Mouse (Mus musculus): ENCODE measurements around the gene Tmem255a. TPM values are rescaled to one million over a fixed set of nuclear protein-coding genes. Genes with fewer than 3 reads are reported as not detected.

Tmem255a gene
- polyA plus RNA-seq, 1 experiment from 2014 or later, result 40.7 TPM

GRCm38 (mm10) chrX:38222757-38223156 lies 29.5 kb downstream of the Tmem255a start:
- 41% methylated on average over 2 of the region's 2 CpGs for WGBS
- no peak overlapping the region for H3K4me3 ChIP-seq (ENCODE audit: low read depth, low read length)
- H3K4me2 ChIP-seq (replicated peaks; ENCODE audit: low read depth, low read length), result no peak overlapping the region
- no peaks in the 10 kb centered on the region for H3K4me1 ChIP-seq (ENCODE audit: control insufficient read depth, insufficient read depth, low read length)
- H3K36me3 ChIP-seq (ENCODE audit: control insufficient read depth, insufficient read depth, low read length), result no peaks in the 10 kb centered on the region
- H3K27me3 ChIP-seq (ENCODE audit: control insufficient read depth, insufficient read depth, low read length), result no peaks in the 10 kb centered on the region
- H3K27ac ChIP-seq (ENCODE audit: low read length), result no peak overlapping the region
- H3K9me3 ChIP-seq (ENCODE audit: control insufficient read depth, low read depth, low read length), result no peaks in the 10 kb centered on the region
- H3K9ac ChIP-seq (replicated peaks; ENCODE audit: low read depth, low read length), result no peak overlapping the region
- ATAC-seq (ENCODE audit: insufficient number of reproducible peaks, insufficient read depth, low FRiP score, low read depth), result no peak

GRCm38 (mm10) chrX:38217676-38217991 lies 34.6 kb downstream of the Tmem255a start:
- Histone ChIP-seq H3K27ac (ENCODE audit: low read length) (no peak overlapping the region; the same call in 1 of the 2 replicates), H3K27me3 (ENCODE audit: control insufficient read depth, insufficient read depth, low read length) (no peaks in the 10 kb centered on the region), H3K9me3 (ENCODE audit: control insufficient read depth, low read depth, low read length) (no peaks in the 10 kb centered on the region), H3K4me1 (ENCODE audit: control insufficient read depth, insufficient read depth, low read length) (no peaks in the 10 kb centered on the region), H3K9ac (replicated peaks; ENCODE audit: low read depth, low read length) (no peak overlapping the region), H3K4me3 (ENCODE audit: low read depth, low read length) (no peak overlapping the region), H3K36me3 (ENCODE audit: control insufficient read depth, insufficient read depth, low read length) (no peaks in the 10 kb centered on the region), H3K4me2 (replicated peaks; ENCODE audit: low read depth, low read length) (no peak overlapping the region)
- no peak for ATAC-seq (ENCODE audit: insufficient number of reproducible peaks, insufficient read depth, low FRiP score, low read depth)
- WGBS, result 59% methylated on average over 2 of the region's 2 CpGs

GRCm38 (mm10) chrX:38216986-38217675 lies 35.1 kb downstream of the Tmem255a start:
- 67% methylated on average over 9 of the region's 9 CpGs for WGBS
- Histone ChIP-seq H3K4me2 (replicated peaks; ENCODE audit: low read depth, low read length) (no peak overlapping the region), H3K4me3 (ENCODE audit: low read depth, low read length) (no peak overlapping the region), H3K9ac (replicated peaks; ENCODE audit: low read depth, low read length) (no peak overlapping the region), H3K4me1 (ENCODE audit: control insufficient read depth, insufficient read depth, low read length) (no peaks in the 10 kb centered on the region), H3K27me3 (ENCODE audit: control insufficient read depth, insufficient read depth, low read length) (no peaks in the 10 kb centered on the region), H3K9me3 (ENCODE audit: control insufficient read depth, low read depth, low read length) (no peaks in the 10 kb centered on the region), H3K27ac (ENCODE audit: low read length) (no peak overlapping the region; the same call in 1 of the 2 replicates), H3K36me3 (ENCODE audit: control insufficient read depth, insufficient read depth, low read length) (no peaks in the 10 kb centered on the region)
- no peak for ATAC-seq (ENCODE audit: insufficient number of reproducible peaks, insufficient read depth, low FRiP score, low read depth)

GRCm38 (mm10) chrX:38207392-38207791 lies 44.8 kb downstream of the Tmem255a start:
- no peaks in the 10 kb centered on the region for H3K36me3 ChIP-seq (ENCODE audit: control insufficient read depth, insufficient read depth, low read length)
- H3K4me2 ChIP-seq (replicated peaks; ENCODE audit: low read depth, low read length), result no peak overlapping the region
- no peaks in the 10 kb centered on the region for H3K9me3 ChIP-seq (ENCODE audit: control insufficient read depth, low read depth, low read length)
- H3K27me3 ChIP-seq (ENCODE audit: control insufficient read depth, insufficient read depth, low read length), result no peaks in the 10 kb centered on the region
- ATAC-seq (ENCODE audit: insufficient number of reproducible peaks, insufficient read depth, low FRiP score, low read depth), result no peak
- WGBS, result 76% methylated on average over 1 of the region's 1 CpGs
- H3K27ac ChIP-seq (ENCODE audit: low read length), result no peak overlapping the region
- no peak overlapping the region for H3K4me3 ChIP-seq (ENCODE audit: low read depth, low read length)
- no peak overlapping the region for H3K9ac ChIP-seq (replicated peaks; ENCODE audit: low read depth, low read length)
- H3K4me1 ChIP-seq (ENCODE audit: control insufficient read depth, insufficient read depth, low read length), result no peaks in the 10 kb centered on the region

- Histone ChIP-seq H3K4me2 (replicated peaks; ENCODE audit: low read depth, low read length) (no peak overlapping the region), H3K27ac (ENCODE audit: low read length) (no peak overlapping the region), H3K9me3 (ENCODE audit: control insufficient read depth, low read depth, low read length) (no peaks in the 10 kb centered on the region), H3K27me3 (ENCODE audit: control insufficient read depth, insufficient read depth, low read length) (no peaks in the 10 kb centered on the region), H3K36me3 (ENCODE audit: control insufficient read depth, insufficient read depth, low read length) (no peaks in the 10 kb centered on the region), H3K4me3 (ENCODE audit: low read depth, low read length) (no peak overlapping the region), H3K4me1 (ENCODE audit: control insufficient read depth, insufficient read depth, low read length) (no peaks in the 10 kb centered on the region), H3K9ac (replicated peaks; ENCODE audit: low read depth, low read length) (no peak overlapping the region)
- no peak for ATAC-seq (ENCODE audit: insufficient number of reproducible peaks, insufficient read depth, low FRiP score, low read depth)
- 64% methylated on average over 2 of the region's 2 CpGs for WGBS
Observed at GRCm38 (mm10) chrX:38201816-38202215, 50.4 kb downstream of the Tmem255a start.

GRCm38 (mm10) chrX:38190458-38190764 lies 61.8 kb downstream of the Tmem255a start:
- 17% methylated on average over 3 of the region's 3 CpGs for WGBS
- Histone ChIP-seq H3K9me3 (ENCODE audit: control insufficient read depth, low read depth, low read length) (no peaks in the 10 kb centered on the region), H3K27me3 (ENCODE audit: control insufficient read depth, insufficient read depth, low read length) (no peaks in the 10 kb centered on the region), H3K4me2 (replicated peaks; ENCODE audit: low read depth, low read length) (peak overlapping the region; percentile 49), H3K4me1 (ENCODE audit: control insufficient read depth, insufficient read depth, low read length) (0 out of 2 replicates have a peak, but pooled peaks cover 4% of the 10 kb centered on the region), H3K27ac (ENCODE audit: low read length) (no peak overlapping the region; the same call in 1 of the 2 replicates), H3K4me3 (ENCODE audit: low read depth, low read length) (peak overlapping the region; percentile 54), H3K9ac (replicated peaks; ENCODE audit: low read depth, low read length) (peak overlapping the region; percentile 57), H3K36me3 (ENCODE audit: control insufficient read depth, insufficient read depth, low read length) (no peaks in the 10 kb centered on the region; the same call in 1 of the 2 replicates)
- no peak for ATAC-seq (ENCODE audit: insufficient number of reproducible peaks, insufficient read depth, low FRiP score, low read depth)

GRCm38 (mm10) chrX:38189552-38190457 lies 62.4 kb downstream of the Tmem255a start, which contains the start of gene Zbtb33:
TSS of gene Zbtb33 (plus strand) at chrX:38189793.
- peak; percentile 92 for ATAC-seq (ENCODE audit: insufficient number of reproducible peaks, insufficient read depth, low FRiP score, low read depth)
- 21% methylated on average over 65 of the region's 72 CpGs for WGBS
- H3K9me3 ChIP-seq (ENCODE audit: control insufficient read depth, low read depth, low read length), result no peaks in the 10 kb centered on the region
- H3K4me1 ChIP-seq (ENCODE audit: control insufficient read depth, insufficient read depth, low read length), result 0 out of 2 replicates have a peak, but pooled peaks cover 4% of the 10 kb centered on the region
- peak within 1 kb of the TSS; percentile 54 for H3K4me3 ChIP-seq (ENCODE audit: low read depth, low read length)
- peak within 1 kb of the TSS; percentile 49 for H3K4me2 ChIP-seq (replicated peaks; ENCODE audit: low read depth, low read length)
- peak within 1 kb of the TSS; percentile 57 for H3K9ac ChIP-seq (replicated peaks; ENCODE audit: low read depth, low read length)
- no peaks in the 10 kb centered on the region for H3K27me3 ChIP-seq (ENCODE audit: control insufficient read depth, insufficient read depth, low read length)
- no peaks in the 10 kb centered on the region; the same call in 1 of the 2 replicates for H3K36me3 ChIP-seq (ENCODE audit: control insufficient read depth, insufficient read depth, low read length)
- H3K27ac ChIP-seq (ENCODE audit: low read length), result peak within 1 kb of the TSS; percentile 85

- H3K4me1 ChIP-seq (ENCODE audit: control insufficient read depth, insufficient read depth, low read length), result no peaks in the 10 kb centered on the region
- no peaks in the 10 kb centered on the region for H3K36me3 ChIP-seq (ENCODE audit: control insufficient read depth, insufficient read depth, low read length)
- WGBS, result 31% methylated on average over 2 of the region's 2 CpGs
- no peak overlapping the region for H3K4me2 ChIP-seq (replicated peaks; ENCODE audit: low read depth, low read length)
- ATAC-seq (ENCODE audit: insufficient number of reproducible peaks, insufficient read depth, low FRiP score, low read depth), result no peak
- no peaks in the 10 kb centered on the region for H3K9me3 ChIP-seq (ENCODE audit: control insufficient read depth, low read depth, low read length)
- no peak overlapping the region for H3K27ac ChIP-seq (ENCODE audit: low read length)
- no peak overlapping the region for H3K9ac ChIP-seq (replicated peaks; ENCODE audit: low read depth, low read length)
- no peak overlapping the region for H3K4me3 ChIP-seq (ENCODE audit: low read depth, low read length)
- no peaks in the 10 kb centered on the region for H3K27me3 ChIP-seq (ENCODE audit: control insufficient read depth, insufficient read depth, low read length)
Observed at GRCm38 (mm10) chrX:38185520-38185919, 66.7 kb downstream of the Tmem255a start.

Data from stomach, embryonic 14.5 days (tissue).